ENCODE assay signal across 16 mouse cellular contexts in genomic region chr12:84500528-84501263, GRCm38 (mm10). TPM values are rescaled to one million over a fixed set of nuclear protein-coding genes. Genes with fewer than 3 reads are reported as not detected.
A peak's percentile ranks its signal among the peaks of the same experiment; 100 is the strongest.
DNase-seq lines count a peak whose midpoint lies in the region; ATAC-seq and TF ChIP-seq lines count a peak whose summit lies in the region.
"Had no signal": no experiment of that assay in that cellular context is flagged by ENCODE, and none has a peak within 500 bp of the region (broad histone marks: within the 10 kb centered on the region; RNA-seq: fewer than 3 reads in every experiment).

No protein-coding gene starts in this region.

- TF ChIP-seq EP300 in MEL (IDR thresholded peaks at IDR 0.05; ENCODE audit: low read depth in 1 of 2, low read length in 2 of 2), result no peak

- no peak overlapping the region for H3K4me3 ChIP-seq in MEL (ENCODE audit: control insufficient read depth in 1 of 2, insufficient read depth in 1 of 2, low read depth in 2 of 2, low read length in 2 of 2)
- no peak overlapping the region for H3K4me3 ChIP-seq in hindbrain, embryonic 12.5 days
- H3K4me3 ChIP-seq in midbrain, embryonic 15.5 days, result no peak overlapping the region
- H3K4me3 ChIP-seq: embryonic facial prominence, embryonic 13.5 days; stomach, embryonic 15.5 days had no signal

- no peak overlapping the region for H3K27ac ChIP-seq in MEL (ENCODE audit: control insufficient read depth, low read depth, low read length)
- H3K27ac ChIP-seq in hindbrain, embryonic 12.5 days, result peak overlapping the region; percentile 67; the same call in 1 of the 2 replicates
- peak overlapping the region; percentile 67 for H3K27ac ChIP-seq in midbrain, embryonic 15.5 days
- H3K27ac ChIP-seq: embryonic facial prominence, embryonic 13.5 days; stomach, embryonic 15.5 days had no signal

- no peak for TF ChIP-seq RAD21 in MEL (IDR thresholded peaks at IDR 0.05; ENCODE audit: low read depth, low read length)

- DNase-seq in embryo, embryonic 11 days, result peak; percentile 41
- DNase-seq in embryo, embryonic 9.5 days (ENCODE audit: extremely low spot score), result no peak
- DNase-seq in MEL (ENCODE audit: low read depth, low spot score), result no peak
- DNase-seq in frontal cortex, postnatal 36 days (ENCODE audit: low spot score in 2 of 2), result no peak
- no peak for DNase-seq in urinary bladder, adult 2 months (ENCODE audit: low spot score)
- no peak for DNase-seq in thymus, postnatal 25 days
- DNase-seq: cerebellum, adult 9-11 months; kidney, postnatal 10 days; liver; thymus, postnatal 14 days had no signal

- no peak overlapping the region for H3K9ac ChIP-seq in MEL (ENCODE audit: control insufficient read depth, low read depth, low read length, poor library complexity, severe bottlenecking)
- no peak overlapping the region for H3K9ac ChIP-seq in hindbrain, embryonic 12.5 days
- no peak overlapping the region for H3K9ac ChIP-seq in midbrain, embryonic 15.5 days
- H3K9ac ChIP-seq: embryonic facial prominence, embryonic 13.5 days; stomach, embryonic 15.5 days had no signal

- WGBS in hindbrain, embryonic 12.5 days, result 60% methylated on average over 8 of the region's 8 CpGs
- WGBS in midbrain, embryonic 15.5 days, result 20% methylated on average over 8 of the region's 8 CpGs

- ATAC-seq in hindbrain, embryonic 12.5 days (ENCODE audit: low FRiP score), result peak; percentile 86
- peak; percentile 63 for ATAC-seq in midbrain, embryonic 15.5 days (replicated peaks)
- ATAC-seq: inflammation-experienced regulatory T-cells, adult 6 months; lung, postnatal 0 days had no signal

- TF ChIP-seq CTCF in MEL (IDR thresholded peaks at IDR 0.05 in 2 of 3, conservative IDR thresholded peaks at IDR 0.05 in 1 of 3; ENCODE audit: control insufficient read depth in 1 of 3, insufficient read depth in 1 of 3, low read depth in 2 of 3, low read length in 3 of 3, poor library complexity in 1 of 3, severe bottlenecking in 1 of 3), result no peak

- H3K79me2 ChIP-seq in MEL (ENCODE audit: control insufficient read depth, insufficient read depth, low read length, poor library complexity), result no peaks in the 10 kb centered on the region

- no peaks in the 10 kb centered on the region for H3K9me3 ChIP-seq in MEL (replicated peaks; ENCODE audit: insufficient read depth, low read length)
- H3K9me3 ChIP-seq in hindbrain, embryonic 12.5 days (replicated peaks), result no peaks in the 10 kb centered on the region
- H3K9me3 ChIP-seq in midbrain, embryonic 15.5 days, result no peaks in the 10 kb centered on the region
- H3K9me3 ChIP-seq: embryonic facial prominence, embryonic 13.5 days; stomach, embryonic 15.5 days had no signal

- H3K4me2 ChIP-seq in hindbrain, embryonic 12.5 days (replicated peaks), result peak overlapping the region; percentile 25; the same call in 1 of the 2 replicates
- peak overlapping the region; percentile 30 for H3K4me2 ChIP-seq in midbrain, embryonic 15.5 days
- H3K4me2 ChIP-seq: embryonic facial prominence, embryonic 13.5 days; stomach, embryonic 15.5 days had no signal

- TF ChIP-seq POLR2A in MEL (IDR thresholded peaks at IDR 0.05; ENCODE audit: control insufficient read depth in 1 of 2, insufficient read depth in 1 of 2, low read depth in 1 of 2, low read length in 2 of 2, poor library complexity in 1 of 2), result no peak

- H3K36me3 ChIP-seq in MEL (ENCODE audit: control insufficient read depth in 1 of 2, insufficient read depth in 2 of 2, low read length in 2 of 2), result peaks cover 0 to 3% of the 10 kb centered on the region in 2 experiments; a peak in 1 of 4 replicates
- no peaks in the 10 kb centered on the region for H3K36me3 ChIP-seq in hindbrain, embryonic 12.5 days
- H3K36me3 ChIP-seq in midbrain, embryonic 15.5 days (replicated peaks), result no peaks in the 10 kb centered on the region
- H3K36me3 ChIP-seq: embryonic facial prominence, embryonic 13.5 days; stomach, embryonic 15.5 days had no signal

- H3K4me1 ChIP-seq in MEL (ENCODE audit: control insufficient read depth in 1 of 2, insufficient read depth in 2 of 2, low read length in 2 of 2), result peaks cover 0 to 3% of the 10 kb centered on the region in 2 experiments; a peak in 3 of 4 replicates
- peaks cover 11% of the 10 kb centered on the region for H3K4me1 ChIP-seq in hindbrain, embryonic 12.5 days
- H3K4me1 ChIP-seq in midbrain, embryonic 15.5 days, result peaks cover 20% of the 10 kb centered on the region
- H3K4me1 ChIP-seq: stomach, embryonic 15.5 days had no signal

- no peaks in the 10 kb centered on the region for H3K27me3 ChIP-seq in MEL (ENCODE audit: control insufficient read depth in 1 of 2, insufficient read depth in 2 of 2, low read length in 2 of 2)
- 0 out of 2 replicates have a peak, but pooled peaks cover 3% of the 10 kb centered on the region for H3K27me3 ChIP-seq in hindbrain, embryonic 12.5 days
- no peaks in the 10 kb centered on the region for H3K27me3 ChIP-seq in midbrain, embryonic 15.5 days (replicated peaks)
- H3K27me3 ChIP-seq: embryonic facial prominence, embryonic 13.5 days; stomach, embryonic 15.5 days had no signal

TF ChIP-seq in MEL, 35 proteins besides CTCF, POLR2A, EP300 and RAD21:
- TF ChIP-seq TCF12 (IDR thresholded peaks at IDR 0.05; ENCODE audit: low read depth, low read length) (no peak), TBP (IDR thresholded peaks at IDR 0.05; ENCODE audit: low read depth, low read length) (no peak), BHLHE40 (IDR thresholded peaks at IDR 0.05; ENCODE audit: borderline replicate concordance, low read depth, low read length) (no peak), NRF1 (IDR thresholded peaks at IDR 0.05; ENCODE audit: insufficient read depth, low read depth, low read length, poor library complexity, severe bottlenecking) (no peak), POLR2AphosphoS2 (IDR thresholded peaks at IDR 0.05; ENCODE audit: low read length) (no peak), ZNF384 (IDR thresholded peaks at IDR 0.05; ENCODE audit: low read depth, low read length) (0 out of 2 replicates have a peak, but pooled peaks have one; percentile 19)

RNA-seq across cellular contexts. Expression of gene Lin52, which starts 49.5 kb away (rescaled TPM):
- 4.9 and 6.7 TPM in 2 replicates for total RNA-seq in MEL (2012; rRNA removed)
- polyA plus RNA-seq in MEL (2012; ENCODE audit: insufficient read depth in 1 of 2, insufficient read length in 2 of 2, low read depth in 1 of 2, low replicate concordance in 2 of 2, missing spikeins in 1 of 2), result 1 to 10 TPM in 1 of 2 experiments, not detected in 1; 7.7 TPM
- 31.1 and 31.8 TPM in 2 replicates for polyA plus RNA-seq in hindbrain, embryonic 12.5 days (2016; fragmentation: Nextera tagmentation; extraction: Ambion mirVana)
- 33.7 and 35.1 TPM in 2 replicates for polyA plus RNA-seq in midbrain, embryonic 15.5 days (2015; fragmentation: Nextera tagmentation; extraction: Ambion mirVana)
- 16.4 and 17.0 TPM in 2 replicates for polyA plus RNA-seq in urinary bladder, adult 2 months (2012; rRNA removed)

RNA-seq across cellular contexts. Expression of gene Aldh6a1, which starts 49.9 kb away (rescaled TPM):
- total RNA-seq in MEL (2012; rRNA removed), result 1.0 and 1.4 TPM in 2 replicates
- polyA plus RNA-seq in MEL (2012; ENCODE audit: insufficient read depth in 1 of 2, insufficient read length in 2 of 2, low read depth in 1 of 2, low replicate concordance in 2 of 2, missing spikeins in 1 of 2), result 1 to 10 TPM in 1 of 2 experiments, not detected in 1; 2.9 TPM
- polyA plus RNA-seq in hindbrain, embryonic 12.5 days (2016; fragmentation: Nextera tagmentation; extraction: Ambion mirVana), result 32.6 and 33.9 TPM in 2 replicates
- 29.7 and 30.8 TPM in 2 replicates for polyA plus RNA-seq in midbrain, embryonic 15.5 days (2015; fragmentation: Nextera tagmentation; extraction: Ambion mirVana)
- polyA plus RNA-seq in urinary bladder, adult 2 months (2012; rRNA removed), result 76.3 and 78.6 TPM in 2 replicates
